In the genomic region with DNA sequence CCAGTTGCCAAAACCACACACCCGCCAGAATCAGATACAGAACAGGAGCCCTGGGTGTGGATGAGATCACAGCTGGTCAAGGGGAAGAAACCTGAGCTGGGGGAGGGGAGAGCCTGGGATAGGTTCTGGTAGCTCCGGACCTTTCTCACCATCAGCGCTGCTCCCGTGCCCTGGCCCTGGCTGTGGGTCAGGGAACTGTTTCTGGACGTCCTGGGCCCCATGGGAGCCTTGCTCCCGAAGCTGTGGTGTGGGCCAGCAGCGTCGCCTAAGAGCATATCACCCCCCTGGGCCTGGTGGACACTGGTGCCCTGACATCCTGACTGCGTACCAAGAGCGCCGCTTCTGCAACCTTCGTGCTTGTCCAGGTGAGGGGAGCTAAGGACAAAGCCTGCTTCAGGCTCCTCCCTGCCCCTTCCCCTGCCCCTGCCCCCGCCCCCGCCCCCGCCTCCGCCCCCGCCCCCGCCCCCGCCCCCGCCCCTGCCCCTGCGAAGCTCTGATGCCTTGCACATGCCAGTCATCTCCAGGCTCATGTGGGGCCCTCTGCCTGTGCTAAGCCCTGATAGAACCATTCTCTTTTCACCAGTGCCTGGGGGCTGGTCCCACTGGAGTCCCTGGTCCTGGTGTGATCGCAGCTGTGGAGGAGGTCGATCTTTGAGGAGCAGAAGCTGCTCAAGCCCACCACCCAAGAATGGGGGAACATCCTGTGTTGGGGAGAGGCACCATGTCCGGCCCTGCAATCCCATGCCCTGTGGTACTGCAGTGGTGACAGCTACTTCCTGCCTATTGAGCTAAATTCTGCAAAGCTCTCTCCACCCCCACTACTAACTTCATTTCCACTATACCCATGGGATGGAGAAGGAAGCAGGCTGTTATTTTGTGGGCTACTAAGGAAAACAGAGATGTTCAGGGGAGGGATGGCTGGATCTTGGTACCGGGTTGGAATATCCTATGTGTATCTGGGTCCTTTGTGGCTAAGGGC, we compare ENCODE assay signal across 8 mouse cellular contexts. TPM values are rescaled to one million over a fixed set of nuclear protein-coding genes. Genes with fewer than 3 reads are reported as not detected.
DNase-seq lines count a peak whose midpoint lies in the region; ATAC-seq and TF ChIP-seq lines count a peak whose summit lies in the region.

No protein-coding gene starts in this region.

- DNase-seq in heart, adult 11 months: peak; percentile 97
- DNase-seq in heart, postnatal 25 days (ENCODE audit: low spot score): no peak
- DNase-seq in forelimb bud, embryonic 11.5 days (ENCODE audit: low read depth, low spot score): peak; percentile 25
- peak; percentile 15 for DNase-seq in lung, postnatal 0 days (ENCODE audit: low spot score)
- DNase-seq in cerebellum, postnatal 4 days (ENCODE audit: low spot score in 2 of 2): no peak
- DNase-seq in thymus, postnatal 10 days (ENCODE audit: low spot score in 2 of 2): no peak

- H3K9ac ChIP-seq in hindbrain, embryonic 15.5 days: no peak overlapping the region
- H3K9ac ChIP-seq in lung, postnatal 0 days (replicated peaks; ENCODE audit: low read depth): no peak overlapping the region

- no peaks in the 10 kb centered on the region for H3K27me3 ChIP-seq in hindbrain, embryonic 15.5 days
- no peaks in the 10 kb centered on the region for H3K27me3 ChIP-seq in lung, postnatal 0 days (replicated peaks; ENCODE audit: insufficient read depth, low read length)

- H3K36me3 ChIP-seq in hindbrain, embryonic 15.5 days: no peaks in the 10 kb centered on the region
- H3K36me3 ChIP-seq in lung, postnatal 0 days (ENCODE audit: insufficient read depth, low read length): no peaks in the 10 kb centered on the region

- peak overlapping the region; percentile 44 for H3K4me2 ChIP-seq in hindbrain, embryonic 15.5 days
- peak overlapping the region; percentile 27; the same call in 1 of the 2 replicates for H3K4me2 ChIP-seq in lung, postnatal 0 days (replicated peaks; ENCODE audit: low read depth, low read length)

- TF ChIP-seq CTCF in lung, postnatal 0 days (IDR thresholded peaks at IDR 0.05): peak; percentile 32

- no peaks in the 10 kb centered on the region for H3K9me3 ChIP-seq in hindbrain, embryonic 15.5 days
- H3K9me3 ChIP-seq in lung, postnatal 0 days (ENCODE audit: low read length): no peaks in the 10 kb centered on the region

- whole genome bisulfite sequencing in hindbrain, embryonic 15.5 days: 21% methylated on average over 16 of the region's 25 CpGs
- WGBS in lung, postnatal 0 days: 10% methylated on average over 16 of the region's 25 CpGs

- ATAC-seq in hindbrain, embryonic 15.5 days (ENCODE audit: low FRiP score, low read depth): no peak
- ATAC-seq in lung, postnatal 0 days: peak; percentile 46
- ATAC-seq in granulocyte monocyte progenitor cell, adult 5-6 weeks (replicated peaks; ENCODE audit: poor library complexity, severe bottlenecking): no peak

- no peak overlapping the region for H3K4me3 ChIP-seq in hindbrain, embryonic 15.5 days
- H3K4me3 ChIP-seq in lung, postnatal 0 days (ENCODE audit: low read depth, low read length): no peak overlapping the region

- intact Hi-C loops in heart, postnatal 25 days (cut with DNase I): no loop called here

- H3K27ac ChIP-seq in hindbrain, embryonic 15.5 days (replicated peaks): no peak overlapping the region
- H3K27ac ChIP-seq in lung, postnatal 0 days (ENCODE audit: low read length): no peak overlapping the region

- TF ChIP-seq EP300 in lung, postnatal 0 days (IDR thresholded peaks at IDR 0.05): no peak

- H3K4me1 ChIP-seq in hindbrain, embryonic 15.5 days (replicated peaks): peaks cover 5% of the 10 kb centered on the region; the same call in 1 of the 2 replicates
- no peaks in the 10 kb centered on the region for H3K4me1 ChIP-seq in lung, postnatal 0 days (ENCODE audit: insufficient read depth, low read depth, low read length)

RNA-seq across cellular contexts. Expression of a gene that starts 40.0 kb away (rescaled TPM):
- under 1 TPM; 0.14 to 0.55 TPM for total RNA-seq in heart, postnatal 25 days (2021)
- 0.22 and 0.78 TPM in 2 replicates for polyA plus RNA-seq in hindbrain, embryonic 15.5 days (2015; fragmentation: Nextera tagmentation; extraction: Ambion mirVana)
- polyA plus RNA-seq in lung, postnatal 0 days (2015; fragmentation: Nextera tagmentation; extraction: Ambion mirVana): 0.31 and 0.64 TPM in 2 replicates
- total RNA-seq in granulocyte monocyte progenitor cell, adult 5-6 weeks (2014; fragmentation: Nextera tagmentation): not detected in 2 replicates
- not detected in 2 replicates for total RNA-seq in granulocyte monocyte progenitor cell, adult 5-6 weeks (2017)

RNA-seq across cellular contexts. Expression of a gene that starts 42.4 kb away (rescaled TPM):
- 10 to 100 TPM; 11.7 to 12.4 TPM for total RNA-seq in heart, postnatal 25 days (2021)
- 27.8 and 30.7 TPM in 2 replicates for polyA plus RNA-seq in hindbrain, embryonic 15.5 days (2015; fragmentation: Nextera tagmentation; extraction: Ambion mirVana)
- polyA plus RNA-seq in lung, postnatal 0 days (2015; fragmentation: Nextera tagmentation; extraction: Ambion mirVana): 31.5 and 34.6 TPM in 2 replicates
- total RNA-seq in granulocyte monocyte progenitor cell, adult 5-6 weeks (2014; fragmentation: Nextera tagmentation): 3.0 and 6.3 TPM in 2 replicates
- 0.57 and 3.1 TPM in 2 replicates for total RNA-seq in granulocyte monocyte progenitor cell, adult 5-6 weeks (2017)

RNA-seq across cellular contexts. Expression of a gene that starts 49.4 kb away (rescaled TPM):
- total RNA-seq in heart, postnatal 25 days (2021): 10 to 100 TPM; 19.3 to 22.2 TPM
- polyA plus RNA-seq in hindbrain, embryonic 15.5 days (2015; fragmentation: Nextera tagmentation; extraction: Ambion mirVana): 296 and 311 TPM in 2 replicates
- 8.4 and 9.1 TPM in 2 replicates for polyA plus RNA-seq in lung, postnatal 0 days (2015; fragmentation: Nextera tagmentation; extraction: Ambion mirVana)
- total RNA-seq in granulocyte monocyte progenitor cell, adult 5-6 weeks (2014; fragmentation: Nextera tagmentation): not detected in 2 replicates
- total RNA-seq in granulocyte monocyte progenitor cell, adult 5-6 weeks (2017): not detected in 2 replicates

Comparison
In these comparisons a context has a peak if more than half of its experiments do, and no peak if none do; other contexts are left out.
1. DNase-seq: peak in heart, adult 11 months (single experiment), forelimb bud, embryonic 11.5 days (single experiment) and lung, postnatal 0 days (single experiment); none in heart, postnatal 25 days (single experiment), cerebellum, postnatal 4 days (0 of 2) and thymus, postnatal 10 days (0 of 2).
2. RNA of a gene that starts 49.4 kb away (total RNA-seq): 19.3 to 22.2 TPM in heart, postnatal 25 days; not detected in granulocyte monocyte progenitor cell, adult 5-6 weeks; every median in the first group is over 10 times any median in the second.